In the genomic region with DNA sequence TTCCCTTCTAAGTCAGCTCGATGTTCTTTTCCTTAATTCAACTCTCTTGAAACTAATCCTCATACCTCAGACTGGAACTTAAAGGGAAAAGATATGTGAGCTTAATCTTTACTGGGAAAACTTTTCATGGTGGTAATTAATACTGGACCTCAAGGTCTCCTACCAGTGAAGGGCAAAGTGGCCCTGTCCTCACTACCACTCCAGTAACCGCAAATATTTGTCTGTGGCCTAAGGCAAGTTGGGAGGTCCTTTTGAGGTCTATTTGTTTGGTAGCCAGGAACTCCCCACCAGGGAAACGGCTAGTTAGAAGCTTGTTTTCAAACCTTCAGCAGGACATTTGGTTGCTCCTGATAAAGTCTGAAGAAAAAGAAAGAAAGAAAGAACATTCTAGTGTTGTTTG, we compare ENCODE assay signal across 20 mouse cellular contexts. TPM values are rescaled to one million over a fixed set of nuclear protein-coding genes. Genes with fewer than 3 reads are reported as not detected.
DNase-seq lines count a peak whose midpoint lies in the region; ATAC-seq and TF ChIP-seq lines count a peak whose summit lies in the region.
"Had no signal": no experiment of that assay in that cellular context is flagged by ENCODE, and none has a peak within 500 bp of the region (broad histone marks: within the 10 kb centered on the region; RNA-seq: fewer than 3 reads in every experiment).

No protein-coding gene starts in this region.

- H3K27ac ChIP-seq in gastrocnemius, adult 2 months, result peak overlapping the region; percentile 52
- H3K27ac ChIP-seq in kidney, embryonic 16.5 days (ENCODE audit: low read length), result no peak overlapping the region
- peak overlapping the region; percentile 86 for H3K27ac ChIP-seq in liver, embryonic 15.5 days (replicated peaks)
- H3K27ac ChIP-seq: left cerebral cortex, adult 2 months; limb, embryonic 12.5 days; lung, embryonic 15.5 days; neural tube, embryonic 13.5 days had no signal

- no peaks in the 10 kb centered on the region for H3K9me3 ChIP-seq in kidney, embryonic 16.5 days (ENCODE audit: low read length)
- no peaks in the 10 kb centered on the region for H3K9me3 ChIP-seq in liver, embryonic 15.5 days (replicated peaks)
- H3K9me3 ChIP-seq: limb, embryonic 12.5 days; lung, embryonic 15.5 days; neural tube, embryonic 13.5 days had no signal

- WGBS in kidney, embryonic 16.5 days, result 55% methylated on average over 3 of the region's 3 CpGs
- 32% methylated on average over 3 of the region's 3 CpGs for WGBS in liver, embryonic 15.5 days (ENCODE audit: insufficient replicate concordance)

- ATAC-seq in kidney, embryonic 16.5 days (ENCODE audit: low FRiP score, low TSS enrichment), result no peak
- ATAC-seq in liver, embryonic 15.5 days (ENCODE audit: insufficient read depth), result no peak
- ATAC-seq: activated CD4-positive, CD25-positive, alpha-beta regulatory T cell, adult 4 months; hindbrain, embryonic 16.5 days had no signal

- DNase-seq in gastrocnemius, adult 2 months, result no peak
- DNase-seq in gastrocnemius, postnatal 14 days, result no peak
- DNase-seq in kidney, postnatal 14 days, result peak; percentile 47
- peak; percentile 47 for DNase-seq in Muller cell, postnatal 12 days (ENCODE audit: inconsistent ontology term)
- no peak for DNase-seq in natural killer cell, adult 2 months (ENCODE audit: low spot score in 2 of 2)
- no peak for DNase-seq in cerebellum, postnatal 4 days (ENCODE audit: low spot score in 2 of 2)
- DNase-seq: adrenal gland, postnatal 36 days; cerebellum, adult 9-11 months; gastrocnemius, postnatal 25 days; heart, postnatal 36 days; thymus, adult 18-20 months had no signal

- intact Hi-C loops in gastrocnemius, adult 2 months (cut with DNase I), result no loop called here
- intact Hi-C loops in gastrocnemius, postnatal 14 days (cut with DNase I; ENCODE audit: low total_unique reads), result no loop called here

- no peaks in the 10 kb centered on the region for H3K27me3 ChIP-seq in kidney, embryonic 16.5 days (ENCODE audit: insufficient read depth, low read length)
- H3K27me3 ChIP-seq in liver, embryonic 15.5 days, result no peaks in the 10 kb centered on the region
- H3K27me3 ChIP-seq: limb, embryonic 12.5 days; lung, embryonic 15.5 days; neural tube, embryonic 13.5 days had no signal

- H3K4me2 ChIP-seq in kidney, embryonic 16.5 days (replicated peaks; ENCODE audit: low read depth, low read length), result no peak overlapping the region
- H3K4me2 ChIP-seq in liver, embryonic 15.5 days, result peak overlapping the region; percentile 41
- H3K4me2 ChIP-seq: heart, embryonic 11.5 days; limb, embryonic 12.5 days; lung, embryonic 15.5 days; neural tube, embryonic 13.5 days had no signal

- H3K4me3 ChIP-seq in gastrocnemius, adult 2 months, result no peak overlapping the region
- no peak overlapping the region for H3K4me3 ChIP-seq in kidney, embryonic 16.5 days (ENCODE audit: low read length)
- no peak overlapping the region for H3K4me3 ChIP-seq in liver, embryonic 15.5 days (replicated peaks)
- H3K4me3 ChIP-seq: left cerebral cortex, adult 2 months; limb, embryonic 12.5 days; lung, embryonic 15.5 days; neural tube, embryonic 13.5 days had no signal

- H3K36me3 ChIP-seq in kidney, embryonic 16.5 days (ENCODE audit: insufficient read depth, low read length), result no peaks in the 10 kb centered on the region
- H3K36me3 ChIP-seq in liver, embryonic 15.5 days (replicated peaks), result no peaks in the 10 kb centered on the region
- H3K36me3 ChIP-seq: limb, embryonic 12.5 days; lung, embryonic 15.5 days; neural tube, embryonic 13.5 days had no signal

- no peak overlapping the region for H3K9ac ChIP-seq in kidney, embryonic 16.5 days (replicated peaks; ENCODE audit: low read length)
- H3K9ac ChIP-seq in liver, embryonic 15.5 days, result no peak overlapping the region
- H3K9ac ChIP-seq: limb, embryonic 12.5 days; lung, embryonic 15.5 days; neural tube, embryonic 13.5 days had no signal

- TF ChIP-seq CTCF in gastrocnemius, adult 2 months (IDR thresholded peaks at IDR 0.05), result no peak

- no peaks in the 10 kb centered on the region for H3K4me1 ChIP-seq in kidney, embryonic 16.5 days (ENCODE audit: insufficient read depth, low read length)
- peaks cover 65% of the 10 kb centered on the region for H3K4me1 ChIP-seq in liver, embryonic 15.5 days (replicated peaks)
- H3K4me1 ChIP-seq: limb, embryonic 12.5 days; lung, embryonic 15.5 days; neural tube, embryonic 13.5 days had no signal

RNA-seq across cellular contexts. Expression of gene Ntn4, which starts 26.5 kb away (rescaled TPM):
- 10 to 100 TPM in 1 of 2 experiments, 1 to 10 TPM in 1; 6.7 to 14.8 TPM for total RNA-seq in gastrocnemius, adult 2 months (2021)
- total RNA-seq in gastrocnemius, postnatal 14 days (2021), result 1 to 10 TPM; 8.9 to 9.3 TPM
- polyA plus RNA-seq in kidney, embryonic 16.5 days (2015; fragmentation: Nextera tagmentation; extraction: Ambion mirVana), result 0.59 and 1.0 TPM in 2 replicates
- 0.07 and 0.09 TPM in 2 replicates for polyA plus RNA-seq in liver, embryonic 15.5 days (2015; fragmentation: Nextera tagmentation; extraction: Ambion mirVana)

Comparison
In these comparisons a context has a peak if more than half of its experiments do, and no peak if none do; other contexts are left out.
1. DNase-seq: peak in kidney, postnatal 14 days (single experiment) and Muller cell, postnatal 12 days (single experiment); none in gastrocnemius, adult 2 months (single experiment), gastrocnemius, postnatal 14 days (single experiment), natural killer cell, adult 2 months (0 of 2) and cerebellum, postnatal 4 days (0 of 2).